Mouse (Mus musculus) embryonic facial prominence, embryonic 11.5 days (tissue): ENCODE data around the gene Dhx16. TPM values are rescaled to one million over a fixed set of nuclear protein-coding genes. Genes with fewer than 3 reads are reported as not detected.
A peak's percentile ranks its signal among the peaks of the same experiment; 100 is the strongest.

Source experiments
- ATAC-seq: fragments of 200-750 bp; cut with Nextera tagmentation; replicated peaks from 2 replicates; pipeline ENCODE4 v1.8.0; 2017; ENCODE audit warnings: low read depth; ENCODE audit not compliant: insufficient number of reproducible peaks, low FRiP score, low TSS enrichment
- DNase-seq: peaks from one replicate; pipeline ENCODE4 v3.0.0-alpha.2; 2015; ENCODE audit warnings: low spot score
- H3K27ac ChIP-seq: fragments of 300-500 bp; sonication (generic); replicated peaks from 2 replicates; pipeline ENCODE4 v1.5.1; 2014; ENCODE audit warnings: mild to moderate bottlenecking, low read depth, low read length, control low read depth
- H3K27me3 ChIP-seq: fragments of 300-500 bp; sonication (generic); 2 replicates; pipeline ENCODE4 v1.6.1; 2014; ENCODE audit warnings: mild to moderate bottlenecking, low read length, moderate library complexity, mixed read lengths; ENCODE audit not compliant: control insufficient read depth, insufficient read depth
- H3K36me3 ChIP-seq: fragments of 300-500 bp; sonication (generic); replicated peaks from 2 replicates; pipeline ENCODE4 v1.6.1; 2014; ENCODE audit warnings: low read depth, mild to moderate bottlenecking, low read length, moderate library complexity, mixed read lengths; ENCODE audit not compliant: control insufficient read depth, insufficient read depth
- H3K4me1 ChIP-seq: fragments of 300-500 bp; sonication (generic); 2 replicates; pipeline ENCODE4 v1.6.1; 2014; ENCODE audit warnings: low read length, mixed read lengths; ENCODE audit not compliant: control insufficient read depth, insufficient read depth
- H3K4me2 ChIP-seq: fragments of 300-500 bp; sonication (generic); 2 replicates; pipeline ENCODE4 v1.6.1; 2014; ENCODE audit warnings: low read depth, mild to moderate bottlenecking, control low read depth, low read length, moderate library complexity
- H3K4me3 ChIP-seq: fragments of 300-500 bp; sonication (generic); 2 replicates; pipeline ENCODE4 v1.5.1; 2014; ENCODE audit warnings: low read depth, low read length, control low read depth
- H3K9ac ChIP-seq: fragments of 300-500 bp; sonication (generic); replicated peaks from 2 replicates; pipeline ENCODE4 v1.6.1; 2014; ENCODE audit warnings: mild to moderate bottlenecking, control low read depth, low read length
- H3K9me3 ChIP-seq: fragments of 300-500 bp; sonication (generic); replicated peaks from 2 replicates; pipeline ENCODE4 v1.6.1; 2016; ENCODE audit warnings: mild to moderate bottlenecking, low read length, inconsistent platforms, mixed read lengths; ENCODE audit not compliant: control insufficient read depth
- WGBS: fragments of 180-500 bp; shearing (Covaris S2); extraction: QIAGEN DNeasy Blood & Tissue Kit; methylation state at CpG from one replicate; pipeline ENCODE4 v1.1.7; 2014; 5-methylcytosine and 5-hydroxymethylcytosine counted together
- polyA plus RNA-seq: library from polyadenylated mRNA; unstranded; fragments of >200 nt; fragmentation: Nextera tagmentation; extraction: Ambion mirVana; gene quantifications from 2 replicates; pipeline ENCODE4 v1.2.1, GENCODE M21; 2014

Dhx16 gene
- polyA plus RNA-seq, 1 experiment from 2014 or later: 38.6 TPM

DNA sequence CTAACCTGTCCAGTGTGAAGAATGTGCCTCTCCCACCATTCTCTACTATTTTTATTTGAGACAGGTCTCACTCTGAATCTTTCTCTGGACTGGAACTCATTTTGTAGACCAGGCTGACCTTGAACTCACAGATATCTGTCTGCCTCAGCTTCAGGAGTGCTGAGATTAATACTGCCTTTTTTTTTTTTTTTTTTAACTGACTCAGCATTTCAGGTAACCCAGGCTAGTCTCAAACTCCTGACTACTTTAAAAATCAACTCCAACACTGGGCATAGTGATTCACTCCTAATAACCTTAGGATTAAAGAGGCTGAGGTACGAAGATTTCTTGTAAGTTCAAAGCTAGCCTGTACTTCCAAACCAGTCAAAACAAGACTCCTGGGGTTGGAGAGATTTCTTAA is 26.0 kb downstream of the Dhx16 start:
- DNase-seq: no peak
- Histone ChIP-seq H3K9me3 (no peaks in the 10 kb centered on the region), H3K27ac (no peak overlapping the region), H3K4me1 (no peaks in the 10 kb centered on the region; the same call in 1 of the 2 replicates), H3K27me3 (no peaks in the 10 kb centered on the region), H3K4me2 (no peak overlapping the region), H3K9ac (no peak overlapping the region), H3K4me3 (no peak overlapping the region), H3K36me3 (no peaks in the 10 kb centered on the region; the same call in none of the 2 replicates)
- ATAC-seq: no peak
- WGBS: 98% methylated on average over 1 of the region's 1 CpGs

GRCm38 (mm10) chr17:35907609-35908008 is 28.0 kb downstream of the Dhx16 start:
- WGBS: 83% methylated on average over 2 of the region's 2 CpGs
- Histone ChIP-seq H3K4me1 (no peaks in the 10 kb centered on the region; the same call in 1 of the 2 replicates), H3K27me3 (no peaks in the 10 kb centered on the region), H3K4me2 (no peak overlapping the region), H3K27ac (no peak overlapping the region), H3K4me3 (no peak overlapping the region), H3K9ac (no peak overlapping the region), H3K36me3 (no peaks in the 10 kb centered on the region; the same call in none of the 2 replicates), H3K9me3 (no peaks in the 10 kb centered on the region)
- DNase-seq (no peak), ATAC-seq (no peak)

GRCm38 (mm10) chr17:35909186-35909918 is 29.7 kb downstream of the Dhx16 start:
- peak overlapping the region; percentile 75 for H3K4me3 ChIP-seq
- H3K4me1 ChIP-seq: no peaks in the 10 kb centered on the region; the same call in 1 of the 2 replicates
- DNase-seq (no peak), ATAC-seq (peak; percentile 19; the same call in 1 of the 2 replicates)
- H3K9me3 ChIP-seq: no peaks in the 10 kb centered on the region
- H3K9ac ChIP-seq: peak overlapping the region; percentile 82
- no peaks in the 10 kb centered on the region for H3K27me3 ChIP-seq
- peak overlapping the region; percentile 47; the same call in 1 of the 2 replicates for H3K27ac ChIP-seq
- H3K4me2 ChIP-seq: peak overlapping the region; percentile 89
- H3K36me3 ChIP-seq: no peaks in the 10 kb centered on the region; the same call in none of the 2 replicates
- WGBS: 24% methylated on average over 20 of the region's 20 CpGs

- WGBS: 3% methylated on average over 25 of the region's 25 CpGs
- H3K4me2 ChIP-seq: peak within 1 kb of the TSS; percentile 89
Observed at GRCm38 (mm10) chr17:35909919-35910369, 30.3 kb downstream of the Dhx16 start, which contains the start of gene Atat1. Gene Atat1 (minus strand): TSS chr17:35910075.

DNA sequence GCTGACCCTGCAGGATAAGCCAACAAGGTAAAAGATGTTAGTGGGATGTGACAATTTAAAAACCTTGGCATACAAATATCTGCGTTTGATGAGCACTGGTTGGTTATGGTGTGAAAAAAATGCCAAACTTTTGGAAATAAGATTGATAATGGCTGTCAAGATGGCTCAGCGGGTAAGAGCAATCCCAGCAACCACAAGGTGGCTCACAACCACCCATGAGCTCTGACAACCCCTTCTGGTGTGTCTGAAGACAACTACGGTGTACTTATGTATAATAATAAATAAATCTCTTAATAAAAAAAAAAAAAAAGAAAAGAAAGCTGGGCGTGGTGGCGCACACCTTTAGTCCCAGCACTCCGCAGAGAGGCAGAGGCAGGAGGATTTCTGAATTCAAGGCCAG is 35.4 kb downstream of the Dhx16 start:
- H3K9me3 ChIP-seq: no peaks in the 10 kb centered on the region
- H3K4me1 ChIP-seq: no peaks in the 10 kb centered on the region; the same call in 1 of the 2 replicates
- 86% methylated on average over 6 of the region's 6 CpGs for WGBS
- H3K4me2 ChIP-seq: no peak overlapping the region; the same call in 1 of the 2 replicates
- no peaks in the 10 kb centered on the region for H3K27me3 ChIP-seq
- peak overlapping the region; percentile 72; the same call in 1 of the 2 replicates for H3K4me3 ChIP-seq
- no peak overlapping the region for H3K27ac ChIP-seq
- no peaks in the 10 kb centered on the region; the same call in 1 of the 2 replicates for H3K36me3 ChIP-seq
- no peak for DNase-seq
- no peak overlapping the region for H3K9ac ChIP-seq
- ATAC-seq: no peak

More at GRCm38 (mm10) chr17:35909919-35910369, 30.3 kb downstream of the Dhx16 start, which contains the start of gene Atat1:
- H3K27ac ChIP-seq: peak within 1 kb of the TSS; percentile 47; the same call in 1 of the 2 replicates
- no peaks in the 10 kb centered on the region; the same call in 1 of the 2 replicates for H3K4me1 ChIP-seq
- no peaks in the 10 kb centered on the region for H3K9me3 ChIP-seq
- ATAC-seq (peak; percentile 76), DNase-seq (peak; percentile 98)
- peak within 1 kb of the TSS; percentile 75 for H3K4me3 ChIP-seq
- no peaks in the 10 kb centered on the region for H3K27me3 ChIP-seq
- H3K9ac ChIP-seq: peak within 1 kb of the TSS; percentile 82
- no peaks in the 10 kb centered on the region; the same call in 1 of the 2 replicates for H3K36me3 ChIP-seq

- Histone ChIP-seq H3K27ac (peak overlapping the region; percentile 54; the same call in 1 of the 2 replicates), H3K9ac (peak overlapping the region; percentile 99), H3K9me3 (no peaks in the 10 kb centered on the region), H3K4me3 (peak overlapping the region; percentile 72), H3K4me2 (peak overlapping the region; percentile 51), H3K36me3 (no peaks in the 10 kb centered on the region; the same call in 1 of the 2 replicates), H3K4me1 (no peaks in the 10 kb centered on the region; the same call in 1 of the 2 replicates), H3K27me3 (no peaks in the 10 kb centered on the region)
- WGBS: 3% methylated on average over 28 of the region's 28 CpGs
- DNase-seq: peak; percentile 9
- ATAC-seq: peak; percentile 15; the same call in 1 of the 2 replicates
Observed at GRCm38 (mm10) chr17:35915538-35916296, 36.1 kb downstream of the Dhx16 start.

- H3K4me3 ChIP-seq: peak within 1 kb of the TSS; percentile 72
- H3K4me2 ChIP-seq: peak within 1 kb of the TSS; percentile 97
- H3K36me3 ChIP-seq: no peaks in the 10 kb centered on the region; the same call in 1 of the 2 replicates
- no peaks in the 10 kb centered on the region for H3K9me3 ChIP-seq
- WGBS: under 1% methylated on average over 83 of the region's 83 CpGs
- DNase-seq (peak; percentile 99), ATAC-seq (peak; percentile 93)
- peak within 1 kb of the TSS; percentile 95 for H3K27ac ChIP-seq
- no peaks in the 10 kb centered on the region; the same call in 1 of the 2 replicates for H3K4me1 ChIP-seq
- H3K27me3 ChIP-seq: no peaks in the 10 kb centered on the region
- H3K9ac ChIP-seq: peak within 1 kb of the TSS; percentile 99
Observed at GRCm38 (mm10) chr17:35916297-35917142, 36.9 kb downstream of the Dhx16 start, which contains the start of the genes Mrps18b and Ppp1r10. Gene Mrps18b (minus strand): TSS chr17:35916389. Gene Ppp1r10 (plus strand): TSS chr17:35916434.
